Mouse (Mus musculus) retina, adult 2 months (tissue): Measurements from ENCODE around the gene Olfr1066.
"Not testable (repeated sequence)": the region's sequence is repeated elsewhere in the genome, so short reads cannot be mapped to it uniquely, and the experiment has no call there.

Experiments
- DNase-seq: peaks from one replicate; pipeline ENCODE4 v3.0.0-alpha.2; 2012; ENCODE audit warnings: low read depth, low spot score

Gene Olfr1066

DNA sequence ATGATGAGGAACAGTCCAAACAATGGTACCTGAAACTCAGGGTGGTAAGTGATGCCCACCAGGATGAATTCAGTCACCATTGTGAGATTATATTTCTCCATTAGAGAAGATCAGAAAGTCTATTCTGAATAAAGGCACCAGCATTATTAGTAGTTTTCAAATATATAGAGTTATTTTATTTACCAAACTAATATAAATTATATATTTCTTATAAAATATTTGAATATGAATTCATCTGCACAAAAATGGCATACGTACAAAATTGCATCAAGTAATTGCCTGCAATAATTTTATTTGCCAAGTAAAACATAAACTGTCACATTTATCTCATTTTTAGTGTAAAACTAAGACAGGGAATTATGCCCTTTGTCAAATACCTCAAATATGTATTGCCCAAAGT lies at the start of gene Olfr1066:
Gene Olfr1066, minus strand, starts transcription at position 101 of the 400 bp plus-strand sequence.
- DNase-seq: no peak

DNA sequence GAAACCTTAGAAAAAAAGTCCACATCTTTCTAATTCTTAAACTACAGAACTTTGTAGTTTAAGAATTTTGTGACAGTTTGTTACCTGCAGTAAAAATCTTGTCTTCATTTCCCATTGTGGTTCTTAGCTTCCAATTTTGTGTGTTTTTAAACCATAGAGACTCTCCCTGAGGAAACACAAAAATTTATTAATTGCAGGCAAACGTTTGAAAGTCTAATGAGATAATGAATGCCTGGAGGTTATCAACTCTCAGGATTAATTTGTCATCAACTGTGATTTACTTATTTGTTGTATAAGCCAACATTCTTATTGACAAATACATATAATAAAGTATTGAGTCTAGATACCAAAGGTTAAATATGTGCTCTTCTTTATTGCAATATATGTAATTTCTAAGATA lies 31.2 kb upstream of the Olfr1066 start, which contains the start of gene Olfr228:
Gene Olfr228, minus strand, starts transcription at position 101 of the 400 bp plus-strand sequence.
- DNase-seq: no peak

DNA sequence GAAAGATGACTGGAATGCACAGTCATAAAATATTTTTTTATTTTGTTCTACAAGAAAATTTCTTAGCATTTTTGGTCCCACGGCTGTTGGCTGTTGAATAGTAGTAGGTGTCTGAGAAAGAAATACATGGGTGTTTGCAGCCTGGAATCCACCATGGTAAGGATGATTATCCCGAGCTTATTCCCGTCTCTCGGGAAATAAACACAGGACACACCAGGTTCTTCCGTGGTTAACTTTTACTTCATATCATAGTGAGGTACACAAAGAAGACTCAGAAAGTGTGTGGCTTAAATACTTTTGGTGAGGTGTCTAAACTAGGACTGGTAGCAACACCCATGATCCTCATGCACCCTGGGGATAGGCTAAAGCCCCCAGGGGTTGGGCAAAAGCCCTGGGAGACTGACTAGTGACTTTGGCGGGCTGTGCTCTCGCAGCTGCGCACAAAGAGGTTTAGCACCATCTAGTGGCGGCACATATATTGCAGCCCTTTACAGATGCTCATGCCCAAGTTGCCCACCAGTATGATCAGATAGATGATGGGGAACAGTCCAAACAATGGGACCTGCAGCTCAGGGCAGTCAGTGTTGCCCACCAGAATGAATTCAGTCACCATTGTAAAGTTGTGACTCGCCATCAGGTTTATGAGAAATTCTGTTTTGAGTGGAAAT lies 8.5 kb upstream of the Olfr1066 start:
- no peak for DNase-seq

DNA sequence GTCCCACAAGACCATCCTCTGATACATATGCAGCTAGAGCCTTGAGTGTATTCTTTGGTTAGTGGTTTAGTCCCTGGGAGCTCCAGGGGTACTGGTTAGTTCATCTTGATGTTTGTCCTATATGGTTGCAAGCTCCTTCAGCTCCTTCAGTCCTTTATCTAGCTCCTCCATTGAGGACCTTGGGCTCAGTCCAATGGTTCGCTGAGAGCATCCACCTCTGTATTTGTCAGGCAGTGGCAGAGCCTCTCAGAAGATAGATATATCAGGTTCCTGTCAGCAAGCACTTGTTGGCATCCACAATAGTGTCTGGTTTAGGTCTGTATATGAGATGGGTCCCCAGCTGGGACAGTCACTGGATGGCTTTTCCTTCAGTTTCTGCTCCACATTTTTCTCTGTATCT lies 4.4 kb upstream of the Olfr1066 start:
- no peak for DNase-seq

DNA sequence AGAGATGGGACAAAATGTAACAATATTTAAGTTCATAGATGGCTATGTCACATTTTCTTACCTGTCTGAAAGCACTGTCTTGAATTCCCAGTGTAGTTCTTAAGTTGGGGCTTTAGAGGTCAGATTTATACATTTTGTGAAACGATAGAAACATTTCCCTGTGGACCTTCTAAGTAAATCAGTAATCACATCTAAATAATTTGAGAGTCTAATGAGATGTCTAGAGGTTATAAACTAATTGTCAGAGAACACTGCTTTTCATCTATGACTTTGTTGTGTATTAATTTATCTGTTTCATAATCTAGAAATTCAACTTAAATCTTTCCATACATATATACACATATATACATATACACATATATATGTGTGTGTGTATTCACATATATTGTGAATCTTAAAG lies 5.6 kb downstream of the Olfr1066 start, which contains the start of gene Olfr1065:
Gene Olfr1065, minus strand, starts transcription at position 101 of the 400 bp plus-strand sequence.
- not testable (repeated sequence) for DNase-seq

DNA sequence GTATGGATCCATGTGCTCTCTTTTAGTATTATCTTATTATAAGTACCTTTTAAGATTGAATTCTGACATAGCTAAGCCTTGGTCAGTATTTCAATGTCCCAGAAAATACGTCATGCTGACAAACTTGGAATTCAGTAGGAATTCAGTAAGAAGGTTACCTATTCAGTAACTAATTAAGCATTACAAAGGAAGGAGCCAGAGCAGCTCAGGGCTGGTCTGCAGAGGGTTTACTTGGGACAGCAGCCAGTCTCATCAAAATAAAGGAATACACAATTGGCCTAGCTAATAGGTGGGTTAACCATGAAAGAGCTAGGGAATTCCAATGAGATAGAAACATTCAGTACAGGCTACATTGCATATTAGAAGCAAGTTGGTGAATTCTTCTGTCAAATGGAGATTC lies 14.0 kb downstream of the Olfr1066 start:
- not testable (repeated sequence) for DNase-seq

DNA sequence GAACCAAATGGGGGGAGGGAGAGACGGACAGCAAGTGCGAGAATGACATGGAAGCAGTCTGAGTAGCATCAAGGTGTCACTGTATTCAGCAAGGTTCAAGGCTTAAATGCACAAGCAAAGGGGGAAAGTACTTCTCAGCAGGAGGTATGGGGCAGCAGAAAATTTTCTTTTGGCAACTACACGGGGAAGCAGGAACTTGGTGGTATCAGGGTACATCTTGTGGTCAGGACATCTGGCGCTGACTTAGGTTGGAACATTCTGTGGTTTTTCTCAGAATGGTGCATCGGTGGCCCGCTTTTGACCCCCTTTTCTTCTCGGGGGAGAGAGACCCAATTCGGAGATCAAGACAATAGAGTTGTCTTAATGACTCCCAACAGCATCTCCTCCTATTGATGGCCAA lies 27.6 kb downstream of the Olfr1066 start:
- DNase-seq: not testable (repeated sequence)

DNA sequence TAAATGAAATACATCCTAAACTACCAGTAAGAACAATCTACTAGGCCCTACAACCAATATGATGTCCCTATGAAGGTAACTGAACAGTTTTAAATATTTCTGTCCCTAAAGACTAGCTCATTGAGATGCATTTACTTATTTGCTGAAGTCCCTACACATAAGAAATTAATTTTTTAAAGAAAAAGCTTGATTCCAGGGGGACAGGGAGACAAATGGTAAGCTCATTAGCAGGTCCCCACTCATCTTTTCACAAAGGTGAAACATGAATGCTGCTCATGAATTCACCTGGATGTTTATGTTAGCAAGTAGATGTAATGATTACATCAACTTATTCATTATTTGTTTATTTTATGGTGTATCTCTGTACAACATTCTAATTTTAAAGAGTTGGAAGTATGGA lies 29.4 kb downstream of the Olfr1066 start, which contains the start of gene Olfr1062:
Gene Olfr1062, minus strand, starts transcription at position 101 of the 400 bp plus-strand sequence.
- DNase-seq: not testable (repeated sequence)

DNA sequence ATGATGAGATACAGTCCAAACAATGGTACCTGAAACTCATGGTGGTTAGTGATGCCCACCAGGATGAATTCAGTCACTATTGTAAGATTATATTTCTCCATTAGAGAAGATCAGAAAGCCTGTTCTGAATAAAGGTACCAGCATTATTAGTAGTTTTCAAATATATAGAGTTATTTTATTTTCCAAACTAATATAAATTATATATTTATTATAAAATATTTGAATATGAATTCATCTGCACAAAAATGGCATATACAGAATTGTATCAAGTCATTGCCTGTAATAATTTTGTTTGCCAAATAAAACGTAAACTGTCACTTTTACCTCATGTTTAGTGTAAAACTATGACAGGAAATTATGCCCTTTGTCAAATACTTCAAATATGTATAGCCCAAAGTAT lies 42.1 kb downstream of the Olfr1066 start, which contains the start of gene Olfr1061:
Gene Olfr1061, minus strand, starts transcription at position 101 of the 400 bp plus-strand sequence.
- no peak for DNase-seq
